Mouse (Mus musculus) R1 (cell line): ENCODE measurements around the gene Cox17.

Experiments used
- DNase-seq: peaks from one replicate; pipeline ENCODE4 v3.0.0-alpha.2; 2018; ENCODE audit warnings: low read depth, low spot score

The Cox17 gene

GRCm38 (mm10) chr16:38371705-38372296 lies 25.0 kb downstream of the Cox17 start:
- DNase-seq, result no peak

GRCm38 (mm10) chr16:38372876-38373275 lies 26.1 kb downstream of the Cox17 start:
- no peak for DNase-seq

- peak; percentile 21 for DNase-seq
Measured at GRCm38 (mm10) chr16:38373439-38373838, 26.6 kb downstream of the Cox17 start.

- peak; percentile 33 for DNase-seq
Measured at GRCm38 (mm10) chr16:38373941-38374340, 27.1 kb downstream of the Cox17 start.

GRCm38 (mm10) chr16:38374379-38375140 lies 27.8 kb downstream of the Cox17 start:
- peak; percentile 85 for DNase-seq

- DNase-seq, result no peak
Measured at GRCm38 (mm10) chr16:38375182-38375581, 28.4 kb downstream of the Cox17 start.

- DNase-seq, result peak; percentile 56
Measured at GRCm38 (mm10) chr16:38376163-38376840, 29.5 kb downstream of the Cox17 start.

- DNase-seq, result no peak
Measured at GRCm38 (mm10) chr16:38376841-38377249, 30.1 kb downstream of the Cox17 start.

- DNase-seq, result no peak
Measured at GRCm38 (mm10) chr16:38377546-38377945, 30.8 kb downstream of the Cox17 start.

GRCm38 (mm10) chr16:38378591-38378990 lies 31.8 kb downstream of the Cox17 start:
- DNase-seq, result no peak

- no peak for DNase-seq
Measured at GRCm38 (mm10) chr16:38379088-38379487, 32.3 kb downstream of the Cox17 start.

GRCm38 (mm10) chr16:38379493-38379892 lies 32.7 kb downstream of the Cox17 start:
- DNase-seq, result no peak

- no peak for DNase-seq
Measured at GRCm38 (mm10) chr16:38379926-38380325, 33.1 kb downstream of the Cox17 start.

- DNase-seq, result no peak
Measured at GRCm38 (mm10) chr16:38383683-38384082, 36.9 kb downstream of the Cox17 start.

- no peak for DNase-seq
Measured at GRCm38 (mm10) chr16:38385184-38385634, 38.4 kb downstream of the Cox17 start.

- DNase-seq, result no peak
Measured at GRCm38 (mm10) chr16:38385700-38386099, 38.9 kb downstream of the Cox17 start.

GRCm38 (mm10) chr16:38387389-38387788 lies 40.6 kb downstream of the Cox17 start:
- no peak for DNase-seq

GRCm38 (mm10) chr16:38388757-38389156 lies 42.0 kb downstream of the Cox17 start:
- DNase-seq, result no peak

- no peak for DNase-seq
Measured at GRCm38 (mm10) chr16:38389284-38389893, 42.6 kb downstream of the Cox17 start.

GRCm38 (mm10) chr16:38390322-38390721 lies 43.5 kb downstream of the Cox17 start:
- no peak for DNase-seq

GRCm38 (mm10) chr16:38392126-38392894 lies 45.5 kb downstream of the Cox17 start:
- peak; percentile 43 for DNase-seq
